Mouse (Mus musculus): ENCODE data around the gene Fut4. TPM values are rescaled to one million over a fixed set of nuclear protein-coding genes. Genes with fewer than 3 reads are reported as not detected.

The Fut4 gene
- polyA plus RNA-seq, 1 experiment: 3.5 TPM

DNA sequence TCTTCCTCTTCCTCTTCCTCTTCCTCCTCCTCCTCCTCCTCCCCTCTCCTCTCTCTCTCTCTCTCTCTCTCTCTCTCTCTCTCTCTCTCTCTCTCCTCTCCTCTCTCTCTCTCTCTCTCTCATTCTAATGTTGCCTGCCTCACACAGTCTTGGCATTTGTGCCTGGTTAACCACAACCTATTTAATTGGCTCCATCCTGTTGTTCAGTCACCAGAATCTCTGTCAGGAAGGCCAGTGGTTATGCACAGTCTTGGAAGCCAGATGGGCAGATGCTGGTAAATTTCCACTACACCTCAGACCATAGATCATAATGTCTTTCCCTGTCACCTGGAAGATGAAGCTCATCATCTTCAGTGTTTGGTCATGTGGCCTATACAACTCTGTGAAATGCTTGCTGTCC, 7.1 kb upstream of the Fut4 start:
- no peak overlapping the region for H3K4me3 ChIP-seq (replicated peaks; ENCODE audit: extremely low read depth, low read depth, low read length)
- no peak for TF ChIP-seq CTCF (IDR thresholded peaks at IDR 0.05; ENCODE audit: insufficient read depth, low read length)
- TF ChIP-seq POLR2A (IDR thresholded peaks at IDR 0.05; ENCODE audit: borderline replicate concordance, extremely low read depth, low read depth, low read length): no peak
- no peaks in the 10 kb centered on the region for H3K4me1 ChIP-seq (ENCODE audit: control insufficient read depth, insufficient read depth, low read length)
- no peak for DNase-seq

DNA sequence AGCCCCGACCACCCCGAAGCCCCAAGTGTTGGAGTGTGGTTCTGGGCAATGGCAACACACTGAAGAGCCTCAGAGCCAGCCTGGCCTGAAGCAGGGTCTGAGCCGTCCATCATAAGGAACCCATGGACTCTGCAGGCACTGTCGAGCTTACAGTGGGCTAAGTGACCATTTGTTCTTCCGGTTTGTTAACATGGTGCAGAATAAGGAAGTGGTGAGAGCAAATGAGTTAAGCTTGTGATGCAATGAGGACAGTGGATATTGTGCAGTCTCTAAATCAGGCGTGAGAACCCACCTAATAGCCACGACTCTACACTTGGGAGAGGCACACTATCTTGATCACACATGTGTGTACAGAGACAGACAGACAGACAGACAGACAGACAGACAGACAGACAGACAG, 6.4 kb upstream of the Fut4 start:
- H3K4me1 ChIP-seq (ENCODE audit: control insufficient read depth, insufficient read depth, low read length): no peaks in the 10 kb centered on the region
- DNase-seq: no peak
- no peak overlapping the region for H3K4me3 ChIP-seq (replicated peaks; ENCODE audit: extremely low read depth, low read depth, low read length)
- TF ChIP-seq CTCF (IDR thresholded peaks at IDR 0.05; ENCODE audit: insufficient read depth, low read length): no peak
- no peak for TF ChIP-seq POLR2A (IDR thresholded peaks at IDR 0.05; ENCODE audit: borderline replicate concordance, extremely low read depth, low read depth, low read length)
- WGBS: 49% methylated on average over 7 of the region's 7 CpGs

DNA sequence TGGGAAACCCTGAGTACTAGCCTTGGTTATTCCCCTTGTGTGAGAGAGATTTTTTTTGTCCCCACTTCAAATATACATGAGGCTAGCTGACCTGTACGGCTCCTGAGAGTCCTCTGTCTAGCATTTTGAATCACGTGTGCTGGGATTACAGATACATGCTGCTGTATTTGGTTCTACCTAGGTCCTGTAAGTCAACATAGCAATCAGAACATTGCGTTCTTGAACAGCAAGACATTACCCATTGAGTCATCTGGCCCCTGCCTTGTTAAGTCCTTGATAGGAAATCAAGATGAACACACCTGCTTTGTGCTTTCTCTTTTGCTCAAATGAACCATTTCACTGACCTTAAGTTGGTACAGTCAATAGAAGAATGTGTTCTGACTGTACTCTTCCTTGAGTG, 2.3 kb upstream of the Fut4 start:
- H3K4me1 ChIP-seq (ENCODE audit: control insufficient read depth, insufficient read depth, low read length): peaks cover 3% of the 10 kb centered on the region; the same call in 1 of the 2 replicates
- DNase-seq: no peak
- H3K4me3 ChIP-seq (replicated peaks; ENCODE audit: extremely low read depth, low read depth, low read length): no peak overlapping the region
- TF ChIP-seq POLR2A (IDR thresholded peaks at IDR 0.05; ENCODE audit: borderline replicate concordance, extremely low read depth, low read depth, low read length) (no peak), CTCF (IDR thresholded peaks at IDR 0.05; ENCODE audit: insufficient read depth, low read length) (no peak)
- WGBS: 53% methylated on average over 3 of the region's 3 CpGs

DNA sequence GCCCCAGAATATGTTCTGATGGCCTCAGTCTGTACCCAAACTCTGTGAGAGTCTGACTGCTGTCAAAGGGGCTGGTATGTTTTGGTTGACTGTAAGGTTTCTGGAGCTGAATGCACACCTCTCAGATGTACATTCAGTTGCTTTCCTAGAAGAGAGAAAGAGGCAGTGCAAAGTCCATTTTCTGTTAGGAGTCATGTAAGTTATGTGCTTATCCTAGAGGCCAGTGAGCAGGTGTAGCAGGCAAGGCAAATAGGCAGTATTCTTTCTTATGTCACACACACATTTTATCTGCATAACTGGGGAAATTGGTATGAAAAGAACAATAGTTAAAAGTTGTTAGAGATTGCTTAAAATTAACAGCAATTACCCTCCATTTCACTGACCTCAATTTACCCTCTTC, 1.8 kb upstream of the Fut4 start:
- no peak for TF ChIP-seq POLR2A (IDR thresholded peaks at IDR 0.05; ENCODE audit: borderline replicate concordance, extremely low read depth, low read depth, low read length)
- no peak for TF ChIP-seq CTCF (IDR thresholded peaks at IDR 0.05; ENCODE audit: insufficient read depth, low read length)
- no peak overlapping the region for H3K4me3 ChIP-seq (replicated peaks; ENCODE audit: extremely low read depth, low read depth, low read length)
- no peak for DNase-seq
- H3K4me1 ChIP-seq (ENCODE audit: control insufficient read depth, insufficient read depth, low read length): peaks cover 3% of the 10 kb centered on the region; the same call in 1 of the 2 replicates

DNA sequence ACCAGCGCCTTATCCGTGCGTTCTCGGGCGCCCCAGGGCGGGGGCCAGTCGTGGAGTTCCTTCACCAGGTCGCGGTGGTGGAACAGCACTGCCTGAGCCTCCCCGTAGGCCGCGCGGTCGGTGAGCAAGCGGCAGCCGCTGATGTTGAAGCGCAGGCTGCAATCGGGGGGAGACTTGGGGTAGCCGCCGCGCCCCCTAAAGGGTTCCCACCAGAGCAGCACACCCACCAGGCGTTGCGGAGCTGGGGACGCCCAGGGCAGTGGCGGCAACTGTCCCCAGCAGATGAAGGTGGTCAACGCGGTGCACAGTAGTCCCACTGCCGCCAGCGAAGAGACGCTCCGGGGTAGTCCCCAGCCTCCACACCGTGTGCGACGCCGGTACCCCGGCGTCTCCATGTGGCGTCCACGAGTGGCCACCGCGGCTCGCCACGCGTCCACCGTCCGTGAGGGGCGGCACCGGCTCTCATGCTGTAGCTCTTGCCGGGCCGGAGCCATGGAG, 641 bp downstream of the Fut4 start:
- 1% methylated on average over 50 of the region's 50 CpGs for WGBS
- TF ChIP-seq CTCF (IDR thresholded peaks at IDR 0.05; ENCODE audit: insufficient read depth, low read length): no peak
- TF ChIP-seq POLR2A (IDR thresholded peaks at IDR 0.05; ENCODE audit: borderline replicate concordance, extremely low read depth, low read depth, low read length): no peak
- no peak for DNase-seq
- H3K4me1 ChIP-seq (ENCODE audit: control insufficient read depth, insufficient read depth, low read length): peaks cover 3% of the 10 kb centered on the region; the same call in 1 of the 2 replicates
- H3K4me3 ChIP-seq (replicated peaks; ENCODE audit: extremely low read depth, low read depth, low read length): peak overlapping the region; percentile 63

DNA sequence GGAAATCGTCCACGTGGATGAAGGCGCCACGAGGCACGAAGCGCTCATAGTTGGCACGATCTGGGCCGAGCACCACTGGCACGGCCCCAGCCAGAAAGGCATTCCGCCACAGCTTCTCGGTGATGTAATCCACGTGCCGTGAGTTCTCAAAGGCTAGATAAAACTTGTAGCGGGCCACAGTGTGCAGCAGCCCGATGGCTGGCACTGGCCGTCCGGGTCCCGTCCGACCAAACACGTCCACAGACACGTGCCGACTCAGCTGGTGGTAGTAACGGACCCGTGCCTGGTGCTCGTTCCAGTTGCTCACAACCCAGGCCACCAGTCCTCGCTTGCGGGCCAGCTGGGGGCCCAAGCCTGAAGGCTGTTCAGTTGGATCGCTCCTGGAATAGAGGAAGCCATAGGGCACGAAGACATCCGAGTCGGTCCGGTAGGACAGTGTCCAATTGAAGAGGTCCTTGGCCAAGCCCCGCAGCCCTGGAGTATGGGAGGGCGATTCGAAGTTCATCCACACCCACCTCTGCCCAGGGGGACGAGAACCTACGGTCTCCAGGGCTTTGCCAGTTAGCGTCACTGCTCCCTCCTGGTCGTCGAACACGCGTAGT, 1.2 kb downstream of the Fut4 start:
- TF ChIP-seq POLR2A (IDR thresholded peaks at IDR 0.05; ENCODE audit: borderline replicate concordance, extremely low read depth, low read depth, low read length): no peak
- TF ChIP-seq CTCF (IDR thresholded peaks at IDR 0.05; ENCODE audit: insufficient read depth, low read length): no peak
- WGBS: 58% methylated on average over 42 of the region's 42 CpGs
- peaks cover 3% of the 10 kb centered on the region; the same call in 1 of the 2 replicates for H3K4me1 ChIP-seq (ENCODE audit: control insufficient read depth, insufficient read depth, low read length)
- peak overlapping the region; percentile 63 for H3K4me3 ChIP-seq (replicated peaks; ENCODE audit: extremely low read depth, low read depth, low read length)
- no peak for DNase-seq

DNA sequence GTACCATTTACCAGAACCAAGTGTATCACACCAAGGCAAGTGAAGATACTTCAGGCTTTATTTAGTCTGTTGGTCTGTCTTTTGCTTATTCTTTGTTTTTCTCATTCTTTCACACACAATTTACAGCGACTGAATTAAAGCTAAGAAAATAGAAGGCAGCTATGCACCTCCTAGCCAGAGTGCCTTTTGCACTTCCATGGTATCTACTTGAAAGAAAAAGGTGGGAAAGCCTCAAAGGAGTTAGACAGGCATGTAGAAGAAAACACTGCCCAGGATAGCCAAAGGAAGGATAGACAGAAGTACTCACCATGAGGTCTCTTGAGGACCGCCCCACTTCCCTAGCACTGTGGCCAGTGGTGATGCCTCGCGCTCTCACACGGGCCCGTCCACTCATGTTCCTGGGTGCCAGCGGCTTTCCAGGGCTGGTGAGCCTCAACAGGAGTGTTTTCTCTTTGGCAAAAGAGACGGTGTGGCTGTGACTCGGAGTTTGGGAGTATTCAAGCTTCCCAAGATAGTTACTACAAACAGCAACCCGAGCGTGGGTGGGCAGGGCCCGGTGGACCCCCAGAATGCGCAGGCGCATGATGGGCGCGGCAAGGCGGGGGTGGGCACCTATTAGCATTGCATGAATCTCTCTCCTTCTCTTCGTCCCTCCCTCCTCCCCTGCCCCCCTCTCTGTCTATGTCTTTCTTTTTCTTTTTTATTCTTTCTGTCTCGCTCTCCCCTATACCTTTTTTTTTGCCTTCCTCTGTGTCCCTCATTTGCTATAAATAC, 11.9 kb downstream of the Fut4 start, which contains the start of gene Piwil4:
Piwil4 (minus strand) TSS at position 583 of the 774 bp plus-strand sequence.
- peaks cover 6% of the 10 kb centered on the region for H3K4me1 ChIP-seq (ENCODE audit: control insufficient read depth, insufficient read depth, low read length)
- no peak within 1 kb of the TSS for H3K4me3 ChIP-seq (replicated peaks; ENCODE audit: extremely low read depth, low read depth, low read length)
- DNase-seq: no peak
- TF ChIP-seq CTCF (IDR thresholded peaks at IDR 0.05; ENCODE audit: insufficient read depth, low read length) (no peak), POLR2A (IDR thresholded peaks at IDR 0.05; ENCODE audit: borderline replicate concordance, extremely low read depth, low read depth, low read length) (no peak)
- WGBS: 84% methylated on average over 19 of the region's 19 CpGs

DNA sequence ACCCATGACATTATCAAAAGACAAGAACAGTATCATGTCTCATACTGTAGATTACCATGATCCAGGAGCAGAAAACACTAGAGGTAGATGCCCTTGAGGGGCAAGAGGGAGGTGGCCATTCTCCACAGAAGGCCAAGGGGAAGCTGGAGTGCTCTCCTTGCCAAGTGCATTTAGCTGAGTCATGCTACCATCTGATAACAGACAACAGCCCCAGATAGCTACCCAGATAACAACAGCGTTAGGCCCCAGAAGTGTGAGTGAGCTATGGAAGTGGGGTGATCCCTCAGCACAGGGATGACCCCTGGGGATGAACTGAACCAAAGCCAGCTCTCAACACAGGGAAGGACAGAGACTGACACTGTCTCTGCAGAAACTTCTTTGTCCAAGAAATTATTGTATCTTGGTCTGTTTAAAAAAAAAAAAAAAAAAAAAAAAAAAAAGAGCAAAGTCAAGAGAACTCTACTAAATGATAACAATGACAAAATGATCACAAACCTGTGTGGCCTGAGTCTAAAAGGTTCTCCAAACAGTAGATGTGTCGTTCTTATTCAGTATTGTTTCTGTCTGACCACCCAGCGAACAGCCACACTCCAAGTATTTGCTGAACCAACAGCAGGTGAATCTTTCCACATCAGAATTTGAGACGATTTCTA, 12.6 kb downstream of the Fut4 start:
- WGBS: 62% methylated on average over 4 of the region's 4 CpGs
- TF ChIP-seq CTCF (IDR thresholded peaks at IDR 0.05; ENCODE audit: insufficient read depth, low read length): no peak
- no peak for TF ChIP-seq POLR2A (IDR thresholded peaks at IDR 0.05; ENCODE audit: borderline replicate concordance, extremely low read depth, low read depth, low read length)
- no peak overlapping the region for H3K4me3 ChIP-seq (replicated peaks; ENCODE audit: extremely low read depth, low read depth, low read length)
- no peak for DNase-seq
- peaks cover 6% of the 10 kb centered on the region for H3K4me1 ChIP-seq (ENCODE audit: control insufficient read depth, insufficient read depth, low read length)

DNA sequence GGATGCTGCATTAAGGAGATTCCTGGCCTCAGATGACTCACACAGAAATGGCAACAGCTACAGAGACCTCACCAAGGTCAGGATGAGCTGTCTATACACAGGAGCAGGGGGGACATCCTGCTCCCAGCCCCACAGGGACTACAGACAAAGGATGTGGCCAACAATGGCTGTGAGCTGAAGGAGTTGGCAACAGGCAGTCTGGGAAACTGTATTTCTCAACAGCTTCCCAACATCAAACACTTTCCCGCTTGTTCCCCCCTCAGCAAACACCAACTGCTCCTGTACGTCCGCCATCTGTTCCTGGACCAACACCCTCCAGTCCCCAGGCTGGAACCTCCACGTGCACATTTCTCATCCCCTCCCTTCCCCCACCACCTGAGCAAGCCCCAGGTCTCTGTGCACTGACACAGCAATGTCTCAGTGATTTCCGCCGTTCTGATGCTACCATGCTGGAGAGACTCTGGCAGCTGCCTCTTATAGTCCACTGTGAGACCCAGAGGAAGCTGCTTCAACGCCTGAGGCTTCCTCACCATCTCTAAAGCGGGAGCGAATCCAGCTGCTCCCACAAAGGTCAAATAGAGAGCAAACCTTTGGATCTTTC, 21.2 kb downstream of the Fut4 start:
- WGBS: 27% methylated on average over 9 of the region's 9 CpGs
- peaks cover 8% of the 10 kb centered on the region for H3K4me1 ChIP-seq (ENCODE audit: control insufficient read depth, insufficient read depth, low read length)
- DNase-seq: no peak
- no peak overlapping the region for H3K4me3 ChIP-seq (replicated peaks; ENCODE audit: extremely low read depth, low read depth, low read length)
- TF ChIP-seq CTCF (IDR thresholded peaks at IDR 0.05; ENCODE audit: insufficient read depth, low read length) (no peak), POLR2A (IDR thresholded peaks at IDR 0.05; ENCODE audit: borderline replicate concordance, extremely low read depth, low read depth, low read length) (no peak)
